Mouse (Mus musculus): ENCODE results near the gene Prss23.

GRCm38 (mm10) chr7:89559105-89559504 is 32.1 kb upstream of the Prss23 start:
- TF ChIP-seq POLR2A (IDR thresholded peaks at IDR 0.05; ENCODE audit: borderline replicate concordance, insufficient read depth, low read length): no peak
- no peak for TF ChIP-seq CTCF (IDR thresholded peaks at IDR 0.05; ENCODE audit: borderline replicate concordance, insufficient read depth, low read depth, low read length)

Measured in cerebellum, adult 2 months (tissue).